Mouse (Mus musculus) CH12.LX (cell line): Measurements from ENCODE around the gene Mrps35. TPM values are rescaled to one million over a fixed set of nuclear protein-coding genes. Genes with fewer than 3 reads are reported as not detected.

Source experiments
- DNase-seq: peaks from one replicate; pipeline ENCODE4 v3.0.0-alpha.2; 2013; ENCODE audit errors: extremely low read depth
- H3K27ac ChIP-seq: 2 replicates; pipeline ENCODE4 v1.5.1; 2012; ENCODE audit warnings: low read depth, mild to moderate bottlenecking, control low read depth, moderate library complexity; ENCODE audit not compliant: insufficient read depth
- H3K27me3 ChIP-seq: replicated peaks from 2 replicates; pipeline ENCODE3; 2012; ENCODE audit warnings: inconsistent platforms
- H3K36me3 ChIP-seq, 2 experiments: replicated peaks in 1 of 2; 2 replicates each; pipeline versions ENCODE3 to v1.6.1; 2012; ENCODE audit warnings: inconsistent platforms in 1 of 2, low read length in 1 of 2, mild to moderate bottlenecking in 1 of 2, mixed read lengths in 1 of 2, moderate library complexity in 1 of 2; ENCODE audit not compliant: control insufficient read depth in 1 of 2, insufficient read depth in 1 of 2
- H3K4me1 ChIP-seq, 2 experiments: 2 replicates each; pipeline ENCODE4 v1.6.1; 2012; ENCODE audit warnings: inconsistent platforms in 1 of 2, moderate library complexity in 1 of 2; ENCODE audit not compliant: insufficient read depth in 2 of 2, control insufficient read depth in 1 of 2
- H3K4me2 ChIP-seq: 2 replicates; pipeline ENCODE4 v1.6.1; 2012; ENCODE audit warnings: low read depth, mild to moderate bottlenecking, control low read depth; ENCODE audit not compliant: poor library complexity, insufficient read depth, severe bottlenecking
- H3K4me3 ChIP-seq, 3 experiments: fragments of 150-350 bp in 1 of 3; sonication (generic) in 1 of 3; replicated peaks in 1 of 3; 2 replicates each; pipeline versions ENCODE3 to v1.5.1; 2011 to 2012; ENCODE audit warnings: low read depth in 2 of 3, low read length in 2 of 3, mild to moderate bottlenecking in 2 of 3, moderate library complexity in 2 of 3, control low read depth in 1 of 3, improper control_type of control experiment in 1 of 3, inconsistent platforms in 1 of 3, mixed read lengths in 1 of 3; ENCODE audit not compliant: poor library complexity in 1 of 3
- H3K79me2 ChIP-seq: replicated peaks from 2 replicates; pipeline ENCODE4 v1.6.1; 2012; ENCODE audit warnings: mild to moderate bottlenecking, moderate library complexity; ENCODE audit not compliant: control insufficient read depth, poor library complexity, insufficient read depth, severe bottlenecking; ENCODE audit errors: extremely low read depth
- H3K9ac ChIP-seq: 2 replicates; pipeline ENCODE4 v1.6.1; 2012; ENCODE audit warnings: low read depth, mild to moderate bottlenecking, control low read depth, moderate library complexity; ENCODE audit not compliant: insufficient read depth
- H3K9me3 ChIP-seq: replicated peaks from 2 replicates; pipeline ENCODE3; 2012; ENCODE audit warnings: low read length, inconsistent platforms, mixed read lengths
- CHD2 ChIP-seq: IDR thresholded peaks from 2 replicates; pipeline ENCODE4 v1.6.1; 2011; ENCODE audit warnings: low read length, improper control_type of control experiment
- CTCF ChIP-seq, 2 experiments: IDR thresholded peaks in 1 of 2; conservative IDR thresholded peaks in 1 of 2; 2 replicates each; pipeline ENCODE4 v1.5.1; 2011 to 2012; ENCODE audit warnings: low read depth in 2 of 2, low read length in 2 of 2, improper control_type of control experiment in 1 of 2, inconsistent platforms in 1 of 2, mild to moderate bottlenecking in 1 of 2, moderate library complexity in 1 of 2
- EP300 ChIP-seq: IDR thresholded peaks from 2 replicates; pipeline ENCODE4 v1.6.1; 2011; ENCODE audit warnings: low read length, improper control_type of control experiment
- ETS1 ChIP-seq: conservative IDR thresholded peaks from 2 replicates; pipeline ENCODE4 v1.6.1; 2012; ENCODE audit warnings: low read depth, mild to moderate bottlenecking, inconsistent platforms, low read length, improper control_type of control experiment, moderate library complexity
- GABPA ChIP-seq: IDR thresholded peaks from 2 replicates; pipeline ENCODE4 v1.6.1; 2012; ENCODE audit warnings: low read depth, low read length, improper control_type of control experiment, inconsistent platforms; ENCODE audit not compliant: insufficient replicate concordance
- HCFC1 ChIP-seq: IDR thresholded peaks from 2 replicates; pipeline ENCODE4 v1.6.1; 2012; ENCODE audit warnings: low read depth, mild to moderate bottlenecking, inconsistent platforms, low read length, improper control_type of control experiment
- JUN ChIP-seq: IDR thresholded peaks from 2 replicates; pipeline ENCODE4 v1.6.1; 2011; ENCODE audit warnings: low read depth, mild to moderate bottlenecking, low read length, improper control_type of control experiment, moderate library complexity; ENCODE audit not compliant: insufficient read depth
- JUND ChIP-seq: conservative IDR thresholded peaks from 2 replicates; pipeline ENCODE4 v1.6.1; 2011; ENCODE audit warnings: low read depth, low read length, improper control_type of control experiment
- MAX ChIP-seq: IDR thresholded peaks from 2 replicates; pipeline ENCODE4 v1.6.1; 2011; ENCODE audit warnings: low read length, improper control_type of control experiment
- MXI1 ChIP-seq: IDR thresholded peaks from 2 replicates; pipeline ENCODE4 v1.6.1; 2011; ENCODE audit warnings: mild to moderate bottlenecking, low read depth, low read length, improper control_type of control experiment
- MYC ChIP-seq: IDR thresholded peaks from 2 replicates; pipeline ENCODE4 v1.6.1; 2011; ENCODE audit warnings: low read depth, mild to moderate bottlenecking, improper control_type of control experiment, low read length
- NELFE ChIP-seq: IDR thresholded peaks from 2 replicates; pipeline ENCODE4 v1.6.1; 2011; ENCODE audit warnings: low read depth, low read length, improper control_type of control experiment
- NRF1 ChIP-seq: IDR thresholded peaks from 2 replicates; pipeline ENCODE4 v1.6.1; 2014; ENCODE audit warnings: low read depth, mild to moderate bottlenecking, inconsistent platforms, low read length, improper control_type of control experiment, moderate library complexity
- PAX5 ChIP-seq: IDR thresholded peaks from 2 replicates; pipeline ENCODE4 v1.6.1; 2012; ENCODE audit warnings: low read length, inconsistent platforms, mixed read lengths
- RAD21 ChIP-seq: IDR thresholded peaks from 2 replicates; pipeline ENCODE4 v1.6.1; 2011; ENCODE audit warnings: low read depth, mild to moderate bottlenecking, low read length, improper control_type of control experiment, moderate library complexity
- RCOR1 ChIP-seq: conservative IDR thresholded peaks from 2 replicates; pipeline ENCODE4 v1.6.1; 2012; ENCODE audit warnings: low read depth, mild to moderate bottlenecking, inconsistent platforms, low read length, improper control_type of control experiment
- SIN3A ChIP-seq: IDR thresholded peaks from 2 replicates; pipeline ENCODE4 v1.6.1; 2012; ENCODE audit warnings: low read length, improper control_type of control experiment, inconsistent platforms
- SMC3 ChIP-seq: IDR thresholded peaks from 2 replicates; pipeline ENCODE4 v1.6.1; 2011; ENCODE audit warnings: low read depth, low read length, improper control_type of control experiment
- ZC3H11A ChIP-seq: IDR thresholded peaks from 2 replicates; pipeline ENCODE4 v1.6.1; 2012; ENCODE audit warnings: low read depth, mild to moderate bottlenecking, inconsistent platforms, low read length, improper control_type of control experiment
- ZNF384 ChIP-seq: IDR thresholded peaks from 2 replicates; pipeline ENCODE4 v1.6.1; 2012; ENCODE audit warnings: low read depth, low read length, improper control_type of control experiment, inconsistent platforms
- dilution Hi-C: fragments of 300-500 bp; cut with MboI; formaldehyde crosslinking; loops from 2 replicates; pipeline ENCODE4 v1.14.3; 2020; ENCODE audit warnings: low sequenced_read_pairs; ENCODE audit not compliant: extremely low pct_unique_long_range_greater_than_20kb, extremely low pct_ligation_motif_present
- in situ Hi-C: fragments of 300-500 bp; cut with MboI; formaldehyde crosslinking; loops from 3 replicates; pipeline ENCODE4 v1.14.3; 2019; ENCODE audit warnings: low sequenced_read_pairs, low pct_ligation_motif_present, low pct_unique_long_range_greater_than_20kb, mixed read lengths
- polyA plus RNA-seq: library from polyadenylated mRNA; unstranded; fragments of >175 nt; gene quantifications from 2 replicates; pipeline ENCODE4 v1.2.1, GENCODE M21; 2012; ENCODE audit warnings: low read depth; ENCODE audit not compliant: insufficient read length
- total RNA-seq, 2 experiments: library from RNA; depleted of rRNA; stranded (reverse); fragments of 300-350 nt in 1 of 2; fragments of >200 nt in 1 of 2; gene quantifications; 2 replicates each; pipeline ENCODE4 v1.2.3; 2012 to 2014

Gene Mrps35
- total and polyA plus RNA-seq, 3 experiments: 36.6 to 141 (median 84.2) TPM

DNA sequence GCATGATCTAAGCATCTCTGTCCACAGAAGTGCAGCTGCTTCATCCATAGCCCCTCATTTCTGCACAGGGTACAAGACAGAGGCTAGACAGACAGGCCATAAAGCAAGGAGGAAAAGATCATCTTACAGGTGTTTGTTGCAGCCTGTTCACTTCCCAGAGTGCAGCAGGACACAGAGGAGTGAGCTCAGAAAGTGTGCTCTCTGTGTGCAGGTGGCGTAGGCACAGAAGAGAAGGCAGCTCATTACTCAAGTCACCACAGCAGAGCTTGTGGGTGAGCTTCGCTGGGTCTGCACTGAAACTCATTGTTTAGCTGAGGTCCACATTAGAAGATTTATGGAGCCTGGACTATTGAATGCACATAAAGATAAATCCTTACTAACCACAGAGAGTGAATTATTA, 42.8 kb upstream of the Mrps35 start:
- H3K79me2 ChIP-seq: no peaks in the 10 kb centered on the region
- in situ Hi-C loops: loop anchor here (10.0 to 25.0 kb wide), 2 partner anchors 165 to 337 kb away; no protein-coding TSS in a partner anchor
- TF ChIP-seq SIN3A (no peak), MXI1 (no peak), ZC3H11A (no peak), GABPA (no peak), RAD21 (no peak), RCOR1 (no peak), MAX (no peak), NRF1 (no peak), JUND (no peak), PAX5 (no peak)

DNA sequence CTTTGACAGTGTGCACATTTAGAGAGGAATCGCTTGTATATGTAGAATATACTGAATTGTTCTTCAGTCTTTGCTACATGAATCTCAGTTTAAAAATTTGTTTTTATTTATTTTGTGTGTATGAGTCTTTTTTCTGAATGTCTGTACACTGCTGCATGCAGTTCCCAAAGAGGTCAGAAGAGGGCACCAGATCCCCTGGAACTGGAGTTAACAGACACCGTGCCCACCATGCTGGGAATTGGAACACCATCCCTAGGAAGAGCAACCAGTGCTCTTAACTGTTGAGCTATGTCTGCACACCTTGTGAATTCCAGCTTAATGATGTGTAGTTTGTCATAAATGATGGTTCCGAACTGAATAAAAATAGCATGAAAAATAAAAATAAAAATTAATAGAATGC, 34.4 kb upstream of the Mrps35 start:
- Histone ChIP-seq H3K27me3 (no peaks in the 10 kb centered on the region), H3K27ac (no peak overlapping the region), H3K79me2 (no peaks in the 10 kb centered on the region), H3K9me3 (no peaks in the 10 kb centered on the region), H3K4me3 (no peak overlapping the region), H3K36me3 (peaks cover 3 to 28% of the 10 kb centered on the region in 2 experiments), H3K9ac (no peak overlapping the region), H3K4me2 (no peak overlapping the region), H3K4me1 (peaks cover 4 to 32% of the 10 kb centered on the region in 2 experiments)
- dilution Hi-C loops (no loop called here), in situ Hi-C loops (no loop called here)
- TF ChIP-seq EP300 (no peak), HCFC1 (no peak), JUN (no peak), SMC3 (peak; percentile 71), MYC (0 out of 2 replicates have a peak, but pooled peaks have one; percentile 24), RAD21 (peak; percentile 92), CHD2 (no peak), ZNF384 (0 out of 2 replicates have a peak, but pooled peaks have one; percentile 12), NELFE (no peak), ZC3H11A (peak; percentile 59), ETS1 (no peak), CTCF (conservative IDR thresholded peaks at IDR 0.05 in 1 of 2, IDR thresholded peaks at IDR 0.05 in 1 of 2; ENCODE audit: low read depth in 2 of 2, low read length in 2 of 2) (peak; percentile 84 to 96)
- DNase-seq: peak; percentile 67

More for the DNA sequence above, 42.8 kb upstream of the Mrps35 start:
- Histone ChIP-seq H3K4me1 (no peaks in the 10 kb centered on the region), H3K36me3 (peaks cover 12 to 70% of the 10 kb centered on the region in 2 experiments), H3K9me3 (no peaks in the 10 kb centered on the region), H3K9ac (no peak overlapping the region), H3K4me3 (no peak overlapping the region), H3K27me3 (no peaks in the 10 kb centered on the region), H3K4me2 (no peak overlapping the region), H3K27ac (no peak overlapping the region; the same call in 1 of the 2 replicates)
- dilution Hi-C loops: no loop called here
- no peak for DNase-seq
